Comparison of ENCODE assay signal across 9 mouse cellular contexts in genomic region chr3:54797211-54797610, GRCm38 (mm10). TPM values are rescaled to one million over a fixed set of nuclear protein-coding genes. Genes with fewer than 3 reads are reported as not detected.
DNase-seq lines count a peak whose midpoint lies in the region; ATAC-seq lines count a peak whose summit lies in the region.
"Had no signal": no experiment of that assay in that cellular context is flagged by ENCODE, and none has a peak within 500 bp of the region (broad histone marks: within the 10 kb centered on the region; RNA-seq: fewer than 3 reads in every experiment).

No protein-coding gene starts in this region.

- H3K4me2 ChIP-seq in heart, embryonic 12.5 days, result no peak overlapping the region
- no peak overlapping the region for H3K4me2 ChIP-seq in kidney, embryonic 15.5 days
- no peak overlapping the region for H3K4me2 ChIP-seq in liver, embryonic 12.5 days
- H3K4me2 ChIP-seq: neural tube, embryonic 12.5 days had no signal

- H3K9ac ChIP-seq in heart, embryonic 12.5 days, result no peak overlapping the region
- no peak overlapping the region for H3K9ac ChIP-seq in kidney, embryonic 15.5 days
- H3K9ac ChIP-seq in liver, embryonic 12.5 days, result no peak overlapping the region
- H3K9ac ChIP-seq: neural tube, embryonic 12.5 days had no signal

- ATAC-seq in heart, embryonic 12.5 days (ENCODE audit: insufficient number of reproducible peaks, low FRiP score), result peak; percentile 59; the same call in 1 of the 2 replicates
- ATAC-seq in kidney, embryonic 15.5 days (replicated peaks; ENCODE audit: low FRiP score), result peak; percentile 49; the same call in 1 of the 2 replicates
- ATAC-seq in liver, embryonic 12.5 days, result 0 out of 2 replicates have a peak, but pooled peaks have one; percentile 46
- ATAC-seq in monocyte, adult 5-6 weeks (replicated peaks; ENCODE audit: insufficient number of reproducible peaks, low FRiP score, low TSS enrichment, poor library complexity, severe bottlenecking), result peak; percentile 52; the same call in 1 of the 2 replicates

- peaks cover 25% of the 10 kb centered on the region for H3K36me3 ChIP-seq in heart, embryonic 12.5 days
- peaks cover 19% of the 10 kb centered on the region for H3K36me3 ChIP-seq in kidney, embryonic 15.5 days
- 0 out of 2 replicates have a peak, but pooled peaks cover 7% of the 10 kb centered on the region for H3K36me3 ChIP-seq in liver, embryonic 12.5 days
- H3K36me3 ChIP-seq: neural tube, embryonic 12.5 days had no signal

- peaks cover 8% of the 10 kb centered on the region for H3K4me1 ChIP-seq in heart, embryonic 12.5 days (replicated peaks)
- H3K4me1 ChIP-seq in kidney, embryonic 15.5 days, result no peaks in the 10 kb centered on the region
- H3K4me1 ChIP-seq in liver, embryonic 12.5 days, result no peaks in the 10 kb centered on the region
- H3K4me1 ChIP-seq: neural tube, embryonic 12.5 days had no signal

- H3K27ac ChIP-seq in heart, embryonic 12.5 days (ENCODE audit: poor library complexity, severe bottlenecking), result no peak overlapping the region
- H3K27ac ChIP-seq in kidney, embryonic 15.5 days, result no peak overlapping the region
- H3K27ac ChIP-seq in liver, embryonic 12.5 days, result no peak overlapping the region
- H3K27ac ChIP-seq: neural tube, embryonic 12.5 days had no signal

- DNase-seq in urinary bladder, postnatal 25 days (ENCODE audit: low spot score), result peak; percentile 39
- no peak for DNase-seq in urinary bladder, postnatal 10 days (ENCODE audit: low spot score)
- DNase-seq in cerebellum, postnatal 36 days, result peak; percentile 47 to 57
- DNase-seq in testis, postnatal 14 days (ENCODE audit: low spot score), result peak; percentile 33

- H3K9me3 ChIP-seq in heart, embryonic 12.5 days (replicated peaks), result peaks cover 15% of the 10 kb centered on the region
- 0 out of 2 replicates have a peak, but pooled peaks cover 4% of the 10 kb centered on the region for H3K9me3 ChIP-seq in kidney, embryonic 15.5 days (replicated peaks)
- H3K9me3 ChIP-seq in liver, embryonic 12.5 days (replicated peaks), result peaks cover 17% of the 10 kb centered on the region

- WGBS in heart, embryonic 12.5 days, result 26% methylated on average over 16 of the region's 16 CpGs
- 44% methylated on average over 16 of the region's 16 CpGs for WGBS in kidney, embryonic 15.5 days
- 23% methylated on average over 16 of the region's 16 CpGs for WGBS in liver, embryonic 12.5 days (ENCODE audit: insufficient replicate concordance)

- no peaks in the 10 kb centered on the region for H3K27me3 ChIP-seq in heart, embryonic 12.5 days (replicated peaks)
- no peaks in the 10 kb centered on the region for H3K27me3 ChIP-seq in kidney, embryonic 15.5 days
- 0 out of 2 replicates have a peak, but pooled peaks cover 8% of the 10 kb centered on the region for H3K27me3 ChIP-seq in liver, embryonic 12.5 days (replicated peaks)
- H3K27me3 ChIP-seq: neural tube, embryonic 12.5 days had no signal

- H3K4me3 ChIP-seq in heart, embryonic 12.5 days, result no peak overlapping the region
- H3K4me3 ChIP-seq in kidney, embryonic 15.5 days (replicated peaks), result no peak overlapping the region
- no peak overlapping the region for H3K4me3 ChIP-seq in liver, embryonic 12.5 days
- H3K4me3 ChIP-seq: neural tube, embryonic 12.5 days had no signal

RNA-seq across cellular contexts. Expression of gene Rfxap, which starts 10.4 kb away (rescaled TPM):
- polyA plus RNA-seq in heart, embryonic 12.5 days (2016; fragmentation: Nextera tagmentation; extraction: Ambion mirVana), result 41.8 and 49.4 TPM in 2 replicates
- 32.5 and 36.1 TPM in 2 replicates for polyA plus RNA-seq in kidney, embryonic 15.5 days (2015; fragmentation: Nextera tagmentation; extraction: Ambion mirVana)
- polyA plus RNA-seq in liver, embryonic 12.5 days (2016; fragmentation: Nextera tagmentation; extraction: Ambion mirVana), result 38.7 and 39.3 TPM in 2 replicates
- total RNA-seq in monocyte, adult 5-6 weeks (2017), result 54.6 to 74.4 TPM (median 64.0 TPM) in 3 replicates

RNA-seq across cellular contexts. Expression of gene Smad9, which starts 41.8 kb away (rescaled TPM):
- polyA plus RNA-seq in heart, embryonic 12.5 days (2016; fragmentation: Nextera tagmentation; extraction: Ambion mirVana), result 1.6 and 1.9 TPM in 2 replicates
- polyA plus RNA-seq in kidney, embryonic 15.5 days (2015; fragmentation: Nextera tagmentation; extraction: Ambion mirVana), result 1.4 and 1.5 TPM in 2 replicates
- polyA plus RNA-seq in liver, embryonic 12.5 days (2016; fragmentation: Nextera tagmentation; extraction: Ambion mirVana), result 0.18 and 0.19 TPM in 2 replicates
- not detected in 3 replicates for total RNA-seq in monocyte, adult 5-6 weeks (2017)
